Mouse (Mus musculus): Measurements from ENCODE around the gene Ccdc134. TPM values are rescaled to one million over a fixed set of nuclear protein-coding genes. Genes with fewer than 3 reads are reported as not detected.

Ccdc134 gene
- polyA plus RNA-seq, 1 experiment from 2014 or later = 26.8 TPM

DNA sequence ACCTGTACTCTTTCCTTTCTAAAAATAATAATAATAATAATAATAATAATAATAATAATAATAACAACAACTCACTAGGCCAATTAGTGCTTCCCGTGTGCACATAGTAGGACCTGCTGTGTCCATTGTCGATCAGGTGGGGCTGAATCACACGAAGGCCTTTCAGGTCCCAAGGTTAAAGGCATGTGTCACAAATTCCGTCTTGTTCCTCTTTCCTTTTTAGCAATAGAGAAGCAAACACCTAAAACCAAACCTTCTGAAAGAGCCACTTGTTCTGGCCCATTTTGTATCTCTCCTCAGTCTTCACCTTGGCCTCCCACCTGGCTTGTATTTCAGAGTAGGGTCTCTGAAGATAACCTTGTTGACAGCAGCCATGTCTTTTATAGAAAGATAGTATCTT is 23.5 kb downstream of the Ccdc134 start:
- Histone ChIP-seq H3K27me3 (no peaks in the 10 kb centered on the region), H3K4me3 (no peak overlapping the region), H3K27ac (no peak overlapping the region), H3K4me2 (no peak overlapping the region), H3K9me3 (no peaks in the 10 kb centered on the region), H3K36me3 (peaks cover 9% of the 10 kb centered on the region; the same call in 1 of the 2 replicates), H3K4me1 (peaks cover 46% of the 10 kb centered on the region), H3K9ac (no peak overlapping the region)
- no peak for ATAC-seq (ENCODE audit: insufficient number of reproducible peaks, insufficient read depth, low FRiP score, low TSS enrichment, low read depth)
- 87% methylated on average over 4 of the region's 4 CpGs for WGBS

DNA sequence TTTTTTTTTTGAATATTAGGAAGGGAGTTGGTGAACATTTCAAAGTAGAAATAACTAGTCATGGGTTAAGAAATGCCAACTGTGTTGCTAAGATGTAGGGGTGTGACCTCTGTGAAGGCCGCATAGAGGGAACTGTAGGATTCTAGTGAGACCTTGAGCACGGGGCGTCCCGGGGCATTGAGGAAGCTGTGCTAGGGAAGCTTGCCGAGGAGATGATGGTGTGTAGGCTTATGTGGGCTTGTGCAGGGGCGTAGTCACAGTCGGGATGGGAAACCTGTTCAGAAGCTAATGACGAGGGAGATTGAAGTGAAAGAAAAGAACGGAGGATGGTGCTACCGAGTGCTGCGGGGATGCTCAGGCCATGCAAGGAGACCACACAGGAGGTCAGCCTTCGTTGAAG is 24.3 kb downstream of the Ccdc134 start:
- peak overlapping the region; percentile 64; the same call in 1 of the 2 replicates for H3K27ac ChIP-seq
- no peak overlapping the region; the same call in 1 of the 2 replicates for H3K4me3 ChIP-seq
- H3K9me3 ChIP-seq = no peaks in the 10 kb centered on the region
- WGBS = 76% methylated on average over 12 of the region's 12 CpGs
- ATAC-seq (ENCODE audit: insufficient number of reproducible peaks, insufficient read depth, low FRiP score, low TSS enrichment, low read depth) = no peak
- no peaks in the 10 kb centered on the region for H3K27me3 ChIP-seq
- H3K4me2 ChIP-seq = peak overlapping the region; percentile 27; the same call in 1 of the 2 replicates
- peaks cover 43% of the 10 kb centered on the region for H3K4me1 ChIP-seq
- no peak overlapping the region for H3K9ac ChIP-seq
- peaks cover 12% of the 10 kb centered on the region; the same call in 1 of the 2 replicates for H3K36me3 ChIP-seq

DNA sequence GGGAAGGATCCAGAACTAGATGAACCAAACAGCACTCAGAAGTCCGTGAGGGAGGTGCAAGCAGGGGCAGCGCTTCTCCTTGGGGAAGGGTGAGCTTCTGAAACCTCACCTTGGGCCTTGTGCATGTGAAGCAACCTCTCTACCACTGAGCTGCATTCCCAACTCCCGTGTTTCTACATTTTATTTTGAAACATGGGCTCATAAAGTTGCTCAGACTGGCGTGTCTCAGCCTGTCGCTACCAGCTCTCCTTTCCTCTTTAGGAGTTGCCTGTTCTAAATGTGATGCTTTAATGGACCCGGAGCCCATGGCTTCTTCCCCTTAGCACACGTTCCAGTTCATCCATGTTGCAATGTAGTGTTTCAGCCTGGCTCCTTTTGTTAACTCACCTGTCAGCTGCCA is 24.7 kb downstream of the Ccdc134 start:
- peak overlapping the region; percentile 64; the same call in 1 of the 2 replicates for H3K27ac ChIP-seq
- peak overlapping the region; percentile 27; the same call in 1 of the 2 replicates for H3K4me2 ChIP-seq
- no peak overlapping the region; the same call in 1 of the 2 replicates for H3K4me3 ChIP-seq
- no peak for ATAC-seq (ENCODE audit: insufficient number of reproducible peaks, insufficient read depth, low FRiP score, low TSS enrichment, low read depth)
- WGBS = 75% methylated on average over 7 of the region's 7 CpGs
- no peaks in the 10 kb centered on the region for H3K27me3 ChIP-seq
- no peaks in the 10 kb centered on the region for H3K9me3 ChIP-seq
- H3K36me3 ChIP-seq = peaks cover 12% of the 10 kb centered on the region; the same call in 1 of the 2 replicates
- peaks cover 45% of the 10 kb centered on the region for H3K4me1 ChIP-seq
- H3K9ac ChIP-seq = no peak overlapping the region

- no peak for ATAC-seq (ENCODE audit: insufficient number of reproducible peaks, insufficient read depth, low FRiP score, low TSS enrichment, low read depth)
- Histone ChIP-seq H3K4me3 (no peak overlapping the region), H3K4me2 (no peak overlapping the region), H3K27me3 (no peaks in the 10 kb centered on the region), H3K9me3 (no peaks in the 10 kb centered on the region), H3K4me1 (peaks cover 62% of the 10 kb centered on the region), H3K27ac (no peak overlapping the region), H3K9ac (no peak overlapping the region), H3K36me3 (peaks cover 8% of the 10 kb centered on the region; the same call in 1 of the 2 replicates)
- WGBS = 81% methylated on average over 6 of the region's 6 CpGs
These were observed 28.6 kb downstream of the Ccdc134 start for GRCm38 (mm10) chr15:82156298-82156697.

DNA sequence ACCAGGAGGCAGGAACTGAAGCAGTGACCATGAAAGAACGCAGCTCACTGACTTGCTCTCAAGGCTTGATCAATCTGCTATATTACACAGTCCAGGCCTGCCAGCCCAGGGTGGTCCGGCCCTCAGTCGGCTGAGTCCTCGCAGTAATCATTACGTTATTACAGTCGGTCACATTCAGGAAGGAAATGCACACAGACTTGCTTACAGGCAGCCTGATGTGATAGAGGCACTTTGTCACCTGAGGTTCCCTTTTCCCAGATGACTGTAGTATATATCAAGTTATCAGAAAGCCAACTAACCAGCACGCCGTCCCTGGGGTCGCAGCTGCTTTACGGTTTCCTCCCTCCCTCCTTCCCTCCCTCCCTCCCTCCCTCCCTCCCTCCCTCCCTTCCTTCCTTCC is 29.2 kb downstream of the Ccdc134 start:
- no peak overlapping the region for H3K4me3 ChIP-seq
- H3K4me2 ChIP-seq = no peak overlapping the region
- no peaks in the 10 kb centered on the region for H3K9me3 ChIP-seq
- ATAC-seq (ENCODE audit: insufficient number of reproducible peaks, insufficient read depth, low FRiP score, low TSS enrichment, low read depth) = no peak
- no peaks in the 10 kb centered on the region for H3K27me3 ChIP-seq
- H3K4me1 ChIP-seq = peaks cover 65% of the 10 kb centered on the region
- no peak overlapping the region for H3K27ac ChIP-seq
- no peak overlapping the region for H3K9ac ChIP-seq
- WGBS = 77% methylated on average over 10 of the region's 10 CpGs
- H3K36me3 ChIP-seq = peaks cover 8% of the 10 kb centered on the region; the same call in 1 of the 2 replicates

DNA sequence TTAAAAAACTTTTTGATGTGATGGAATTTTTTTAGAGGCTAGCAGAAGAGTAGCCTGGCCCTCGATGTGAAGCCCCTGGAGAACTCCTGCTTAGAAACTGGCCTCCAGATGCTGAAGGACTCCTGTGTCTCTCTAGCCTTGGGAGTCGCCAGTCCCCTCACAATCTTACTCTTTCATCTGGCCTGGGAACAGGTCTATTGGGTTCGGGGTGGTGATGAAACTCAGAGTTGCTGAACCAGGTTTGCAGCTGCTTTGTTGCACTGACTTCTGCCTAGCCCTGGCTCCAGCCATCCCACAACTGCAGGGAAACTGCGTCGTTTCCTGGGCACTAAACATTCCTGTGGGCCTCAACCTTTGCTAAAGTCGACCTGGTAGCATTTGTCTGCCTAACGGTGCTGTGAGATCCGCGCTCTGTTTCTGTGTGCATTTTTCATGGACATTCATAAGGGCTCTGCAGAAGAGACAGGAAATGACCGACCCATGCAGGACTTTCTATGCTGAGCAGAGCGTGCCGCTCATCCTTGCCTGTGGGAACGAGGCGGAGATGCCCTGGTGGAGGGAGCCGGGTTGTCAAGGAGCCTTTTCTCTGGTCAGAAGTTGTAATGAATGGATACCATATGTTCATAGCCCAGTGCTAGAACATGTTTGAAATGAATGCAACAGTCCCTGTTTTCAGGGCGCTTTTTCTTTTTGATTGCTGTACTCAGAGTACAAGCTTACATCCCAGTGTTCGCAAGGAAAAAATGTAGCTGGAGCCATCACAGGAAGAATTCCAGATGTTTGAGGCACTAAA is 30.7 kb downstream of the Ccdc134 start:
- no peak for ATAC-seq (ENCODE audit: insufficient number of reproducible peaks, insufficient read depth, low FRiP score, low TSS enrichment, low read depth)
- no peaks in the 10 kb centered on the region for H3K27me3 ChIP-seq
- H3K36me3 ChIP-seq = peaks cover 7% of the 10 kb centered on the region; the same call in 1 of the 2 replicates
- 0 out of 2 replicates have a peak overlapping the region, but pooled peaks have one; percentile 2 for H3K4me3 ChIP-seq
- peak overlapping the region; percentile 53 for H3K9ac ChIP-seq
- peak overlapping the region; percentile 84 for H3K27ac ChIP-seq
- H3K4me2 ChIP-seq = peak overlapping the region; percentile 36; the same call in 1 of the 2 replicates
- 31% methylated on average over 17 of the region's 17 CpGs for WGBS
- no peaks in the 10 kb centered on the region for H3K9me3 ChIP-seq
- peaks cover 57% of the 10 kb centered on the region for H3K4me1 ChIP-seq

GRCm38 (mm10) chr15:82159471-82159870 is 31.7 kb downstream of the Ccdc134 start:
- Histone ChIP-seq H3K27ac (peak overlapping the region; percentile 84; the same call in 1 of the 2 replicates), H3K4me3 (no peak overlapping the region)
- no peak for ATAC-seq (ENCODE audit: insufficient number of reproducible peaks, insufficient read depth, low FRiP score, low TSS enrichment, low read depth)

GRCm38 (mm10) chr15:82160731-82161640 is 33.3 kb downstream of the Ccdc134 start:
- Histone ChIP-seq H3K9ac (no peak overlapping the region), H3K4me1 (peaks cover 67% of the 10 kb centered on the region), H3K4me2 (no peak overlapping the region), H3K36me3 (peaks cover 4% of the 10 kb centered on the region; the same call in 1 of the 2 replicates), H3K9me3 (no peaks in the 10 kb centered on the region), H3K27me3 (no peaks in the 10 kb centered on the region), H3K4me3 (no peak overlapping the region), H3K27ac (peak overlapping the region; percentile 57)
- WGBS = 66% methylated on average over 11 of the region's 11 CpGs
- ATAC-seq (ENCODE audit: insufficient number of reproducible peaks, insufficient read depth, low FRiP score, low TSS enrichment, low read depth) = no peak

More at GRCm38 (mm10) chr15:82159471-82159870, 31.7 kb downstream of the Ccdc134 start:
- Histone ChIP-seq H3K36me3 (peaks cover 4% of the 10 kb centered on the region; the same call in 1 of the 2 replicates), H3K4me1 (peaks cover 62% of the 10 kb centered on the region), H3K4me2 (no peak overlapping the region), H3K9ac (no peak overlapping the region), H3K9me3 (no peaks in the 10 kb centered on the region), H3K27me3 (no peaks in the 10 kb centered on the region)
- WGBS = 74% methylated on average over 9 of the region's 9 CpGs

DNA sequence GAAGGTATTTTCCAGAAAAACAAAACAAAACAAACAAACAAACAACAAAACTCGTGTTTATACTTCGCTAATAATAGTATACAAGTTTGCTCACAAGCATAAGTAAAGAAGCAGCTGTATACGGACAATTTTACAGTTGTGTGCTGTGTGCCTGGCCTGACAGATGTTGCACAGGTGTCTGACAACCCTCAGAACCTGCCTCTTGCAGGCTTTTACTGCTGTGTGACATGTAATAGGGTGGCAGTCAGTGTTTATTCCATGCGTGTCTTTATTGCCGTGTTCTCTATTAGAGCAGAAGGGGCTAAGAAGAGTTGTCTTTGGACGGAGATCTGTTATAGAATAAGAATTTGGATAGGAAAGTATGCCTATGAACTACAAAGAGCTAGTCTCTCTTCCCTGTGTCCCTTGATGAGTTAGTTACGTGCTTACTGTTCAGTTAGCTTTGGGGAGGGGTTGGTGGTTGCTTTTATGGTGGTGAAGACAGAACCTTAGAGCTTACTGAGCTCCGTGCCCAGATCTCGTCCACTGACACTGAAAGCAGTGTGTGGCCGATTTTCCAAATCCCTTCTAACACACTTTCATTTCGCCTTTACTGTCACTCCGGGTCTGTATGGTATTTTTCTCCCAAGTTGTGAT is 34.4 kb downstream of the Ccdc134 start:
- Histone ChIP-seq H3K36me3 (no peaks in the 10 kb centered on the region), H3K4me2 (no peak overlapping the region), H3K27me3 (no peaks in the 10 kb centered on the region), H3K9ac (no peak overlapping the region), H3K4me1 (peaks cover 78% of the 10 kb centered on the region), H3K9me3 (no peaks in the 10 kb centered on the region), H3K27ac (no peak overlapping the region; the same call in 1 of the 2 replicates), H3K4me3 (no peak overlapping the region)
- WGBS = 81% methylated on average over 12 of the region's 12 CpGs
- ATAC-seq (ENCODE audit: insufficient number of reproducible peaks, insufficient read depth, low FRiP score, low TSS enrichment, low read depth) = no peak

- Histone ChIP-seq H3K36me3 (no peaks in the 10 kb centered on the region), H3K4me2 (no peak overlapping the region), H3K27me3 (no peaks in the 10 kb centered on the region), H3K9me3 (no peaks in the 10 kb centered on the region), H3K4me3 (no peak overlapping the region), H3K27ac (0 out of 2 replicates have a peak overlapping the region, but pooled peaks have one; percentile 17), H3K9ac (no peak overlapping the region), H3K4me1 (peaks cover 79% of the 10 kb centered on the region)
- 83% methylated on average over 10 of the region's 10 CpGs for WGBS
- ATAC-seq (ENCODE audit: insufficient number of reproducible peaks, insufficient read depth, low FRiP score, low TSS enrichment, low read depth) = no peak
These were observed 35.8 kb downstream of the Ccdc134 start for GRCm38 (mm10) chr15:82163356-82164060.
